In the genomic region with DNA sequence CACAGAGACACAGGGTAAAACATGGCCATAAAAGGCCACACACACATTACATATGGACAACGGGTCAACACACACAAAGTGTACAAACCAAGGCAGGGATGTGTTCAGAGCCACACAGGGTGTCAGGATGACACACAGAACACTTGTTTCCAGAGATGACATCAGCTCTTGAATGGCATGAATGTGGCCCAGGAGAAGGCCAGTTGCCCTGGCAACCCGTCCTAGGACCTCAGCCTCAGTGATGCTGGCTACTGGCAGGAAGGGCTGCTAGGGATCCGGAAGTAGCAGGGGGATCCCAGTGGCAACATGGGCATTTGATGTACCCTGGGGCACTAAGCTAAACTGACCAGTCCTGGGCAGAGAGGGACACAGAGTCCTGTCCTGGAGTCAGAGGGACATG, we compare ENCODE assay signal across 34 mouse cellular contexts. TPM values are rescaled to one million over a fixed set of nuclear protein-coding genes. Genes with fewer than 3 reads are reported as not detected.
"Had no signal": no experiment of that assay in that cellular context is flagged by ENCODE, and none has a peak within 500 bp of the region (broad histone marks: within the 10 kb centered on the region; RNA-seq: fewer than 3 reads in every experiment).

No protein-coding gene starts in this region.

- ATAC-seq: hindbrain, postnatal 0 days; intestine, embryonic 16.5 days; liver, embryonic 12.5 days had no signal

- H3K36me3 ChIP-seq: heart, embryonic 13.5 days; heart, embryonic 15.5 days; hindbrain, embryonic 13.5 days; hindbrain, embryonic 15.5 days; kidney, embryonic 15.5 days; limb, embryonic 13.5 days; limb, embryonic 15.5 days; liver, embryonic 12.5 days had no signal

- DNase-seq: gastrocnemius, adult 2 months; gastrocnemius, postnatal 10 days; gastrocnemius, postnatal 36 days; heart, adult 11 months; heart, adult 2 months; heart, postnatal 14 days; heart, postnatal 36 days; kidney, adult 11 months; kidney, adult 2 months; kidney, adult 9 months; kidney, postnatal 14 days; kidney, postnatal 36 days; layer of hippocampus, postnatal 36 days; left cerebral cortex, postnatal 4 days had no signal

- H3K27ac ChIP-seq: gastrocnemius, adult 2 months; heart, adult 2 months; heart, embryonic 13.5 days; heart, embryonic 15.5 days; hindbrain, embryonic 13.5 days; hindbrain, embryonic 15.5 days; hindbrain, postnatal 0 days; kidney, embryonic 15.5 days; kidney, postnatal 0 days; limb, embryonic 13.5 days; limb, embryonic 15.5 days; liver, embryonic 12.5 days; liver, embryonic 14.5 days had no signal

- H3K9ac ChIP-seq: heart, embryonic 13.5 days; heart, embryonic 15.5 days; hindbrain, embryonic 13.5 days; hindbrain, embryonic 15.5 days; kidney, embryonic 15.5 days; limb, embryonic 13.5 days; limb, embryonic 15.5 days; liver, embryonic 12.5 days; liver, embryonic 14.5 days had no signal

- H3K4me3 ChIP-seq: gastrocnemius, adult 2 months; heart, adult 2 months; heart, embryonic 13.5 days; heart, embryonic 15.5 days; hindbrain, embryonic 13.5 days; hindbrain, embryonic 15.5 days; kidney, embryonic 15.5 days; limb, embryonic 13.5 days; limb, embryonic 15.5 days; liver, embryonic 12.5 days had no signal

- H3K4me2 ChIP-seq: heart, embryonic 11.5 days; heart, embryonic 13.5 days; heart, embryonic 15.5 days; hindbrain, embryonic 13.5 days; hindbrain, embryonic 15.5 days; kidney, embryonic 15.5 days; limb, embryonic 13.5 days; limb, embryonic 15.5 days; liver, embryonic 12.5 days had no signal

- H3K9me3 ChIP-seq: heart, embryonic 13.5 days; heart, embryonic 15.5 days; hindbrain, embryonic 13.5 days; hindbrain, embryonic 15.5 days; kidney, embryonic 15.5 days; limb, embryonic 13.5 days; limb, embryonic 15.5 days; liver, embryonic 12.5 days had no signal

RNA-seq across cellular contexts. Expression of gene C2cd4c, which starts 4.5 kb away (rescaled TPM):
- polyA plus RNA-seq: heart, embryonic 11.5 days; heart, embryonic 13.5 days; heart, embryonic 15.5 days; heart, postnatal 0 days; kidney, embryonic 15.5 days; limb, embryonic 11.5 days; limb, embryonic 15.5 days; liver, embryonic 12.5 days had no signal

RNA-seq across cellular contexts. Expression of gene Theg, which starts 22.1 kb away (rescaled TPM):
- polyA plus RNA-seq: heart, embryonic 11.5 days; heart, embryonic 13.5 days; heart, embryonic 15.5 days; heart, postnatal 0 days; hindbrain, embryonic 11.5 days; hindbrain, embryonic 13.5 days; hindbrain, embryonic 15.5 days; hindbrain, postnatal 0 days; intestine, embryonic 14.5 days; intestine, embryonic 16.5 days; kidney, adult 2 months; kidney, embryonic 15.5 days; kidney, postnatal 0 days; large intestine, adult 2 months; limb, embryonic 11.5 days; limb, embryonic 13.5 days; limb, embryonic 15.5 days; liver, adult 2 months; liver, embryonic 12.5 days; liver, embryonic 14.5 days had no signal

RNA-seq across cellular contexts. Expression of gene Odf3l2, which starts 36.3 kb away (rescaled TPM):
- polyA plus RNA-seq: gonadal fat pad, adult 2 months; heart, adult 2 months; heart, embryonic 11.5 days; heart, embryonic 13.5 days; heart, embryonic 15.5 days; heart, postnatal 0 days; hindbrain, embryonic 11.5 days; hindbrain, embryonic 13.5 days; intestine, embryonic 14.5 days; intestine, embryonic 16.5 days; kidney, embryonic 15.5 days; kidney, postnatal 0 days; limb, embryonic 11.5 days; limb, embryonic 13.5 days; liver, adult 2 months; liver, embryonic 12.5 days; liver, embryonic 14.5 days had no signal
